Mouse (Mus musculus): ENCODE measurements at regions not wholly inside any gene's neighbourhood (a gene's known extent, or its start where the extent isn't known, plus 50 kb on each side); places are given as distances from the start of the nearest gene placed in this dataset.
"Not testable (repeated sequence)": the region's sequence is repeated elsewhere in the genome, so short reads cannot be mapped to it uniquely, and the experiment has no call there.

GRCm38 (mm10) chr4:55634946-55635511, 102.8 kb upstream of the Klf4 start:
- DNase-seq (ENCODE audit: low read depth) = no peak
- TF ChIP-seq POLR2A (IDR thresholded peaks at IDR 0.05; ENCODE audit: borderline replicate concordance, extremely low read depth, insufficient read depth, insufficient read length, poor library complexity, severe bottlenecking) (no peak), CTCF (IDR thresholded peaks at IDR 0.05; ENCODE audit: borderline replicate concordance, extremely low read depth, insufficient read depth, insufficient read length) (no peak)

GRCm38 (mm10) chr4:55631157-55631556, 98.9 kb upstream of the Klf4 start:
- TF ChIP-seq POLR2A (IDR thresholded peaks at IDR 0.05; ENCODE audit: borderline replicate concordance, extremely low read depth, insufficient read depth, insufficient read length, poor library complexity, severe bottlenecking) (no peak), CTCF (IDR thresholded peaks at IDR 0.05; ENCODE audit: borderline replicate concordance, extremely low read depth, insufficient read depth, insufficient read length) (no peak)
- no peak for DNase-seq (ENCODE audit: low read depth)

DNA sequence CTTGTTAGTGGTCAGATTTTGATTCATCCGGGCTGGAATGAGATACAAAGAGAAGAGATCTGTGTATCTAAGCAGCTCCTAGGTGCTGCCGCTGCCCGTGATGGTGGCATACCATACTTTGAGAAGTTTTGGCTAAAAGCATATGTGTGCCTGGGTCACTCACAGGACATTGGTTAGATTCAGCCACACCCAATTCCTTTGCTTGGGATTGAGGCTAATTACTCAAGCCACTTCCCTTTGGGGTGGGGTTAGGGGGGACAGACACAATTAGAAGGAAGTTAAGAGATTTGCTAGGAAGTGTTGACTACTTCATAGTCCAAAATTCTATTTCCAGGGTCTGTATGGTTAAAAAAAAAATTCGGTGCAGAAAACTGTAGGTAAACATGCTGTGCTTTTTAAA, 97.9 kb upstream of the Klf4 start:
- not testable (repeated sequence) for DNase-seq (ENCODE audit: low read depth)

- TF ChIP-seq POLR2A (IDR thresholded peaks at IDR 0.05; ENCODE audit: borderline replicate concordance, extremely low read depth, insufficient read depth, insufficient read length, poor library complexity, severe bottlenecking) (no peak), CTCF (IDR thresholded peaks at IDR 0.05; ENCODE audit: borderline replicate concordance, extremely low read depth, insufficient read depth, insufficient read length) (no peak)
- no peak for DNase-seq (ENCODE audit: low read depth)
Observed at GRCm38 (mm10) chr4:55624779-55625178, 92.5 kb upstream of the Klf4 start.

- DNase-seq (ENCODE audit: low read depth) = no peak
- no peak for TF ChIP-seq POLR2A (IDR thresholded peaks at IDR 0.05; ENCODE audit: borderline replicate concordance, extremely low read depth, insufficient read depth, insufficient read length, poor library complexity, severe bottlenecking)
- TF ChIP-seq CTCF (IDR thresholded peaks at IDR 0.05; ENCODE audit: borderline replicate concordance, extremely low read depth, insufficient read depth, insufficient read length) = no peak
Observed at GRCm38 (mm10) chr4:55623151-55623760, 91.0 kb upstream of the Klf4 start.

- no peak for DNase-seq (ENCODE audit: low read depth)
- TF ChIP-seq POLR2A (IDR thresholded peaks at IDR 0.05; ENCODE audit: borderline replicate concordance, extremely low read depth, insufficient read depth, insufficient read length, poor library complexity, severe bottlenecking) = no peak
- TF ChIP-seq CTCF (IDR thresholded peaks at IDR 0.05; ENCODE audit: borderline replicate concordance, extremely low read depth, insufficient read depth, insufficient read length) = no peak
Observed at GRCm38 (mm10) chr4:55622651-55623050, 90.4 kb upstream of the Klf4 start.

DNA sequence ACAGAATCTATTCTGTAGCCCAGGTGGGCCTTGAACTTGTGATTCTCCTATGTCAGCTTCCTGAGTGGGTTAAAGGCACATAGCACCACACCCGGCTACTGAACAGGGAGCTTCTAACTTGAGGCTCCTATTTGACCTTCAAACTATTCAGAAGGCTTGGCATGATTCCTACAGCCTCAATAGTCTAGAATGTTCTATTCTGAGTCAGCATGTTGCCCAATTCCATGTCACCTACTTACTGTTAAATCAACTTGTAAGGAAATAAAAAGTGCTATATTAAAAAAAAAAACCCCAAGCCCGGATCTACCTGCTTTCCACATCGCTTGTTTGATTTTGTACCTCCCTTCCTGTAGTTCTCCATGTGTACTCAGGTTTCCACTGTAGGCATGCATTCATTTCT, 87.6 kb upstream of the Klf4 start:
- no peak for TF ChIP-seq POLR2A (IDR thresholded peaks at IDR 0.05; ENCODE audit: borderline replicate concordance, extremely low read depth, insufficient read depth, insufficient read length, poor library complexity, severe bottlenecking)
- no peak for TF ChIP-seq CTCF (IDR thresholded peaks at IDR 0.05; ENCODE audit: borderline replicate concordance, extremely low read depth, insufficient read depth, insufficient read length)
- DNase-seq (ENCODE audit: low read depth) = no peak

DNA sequence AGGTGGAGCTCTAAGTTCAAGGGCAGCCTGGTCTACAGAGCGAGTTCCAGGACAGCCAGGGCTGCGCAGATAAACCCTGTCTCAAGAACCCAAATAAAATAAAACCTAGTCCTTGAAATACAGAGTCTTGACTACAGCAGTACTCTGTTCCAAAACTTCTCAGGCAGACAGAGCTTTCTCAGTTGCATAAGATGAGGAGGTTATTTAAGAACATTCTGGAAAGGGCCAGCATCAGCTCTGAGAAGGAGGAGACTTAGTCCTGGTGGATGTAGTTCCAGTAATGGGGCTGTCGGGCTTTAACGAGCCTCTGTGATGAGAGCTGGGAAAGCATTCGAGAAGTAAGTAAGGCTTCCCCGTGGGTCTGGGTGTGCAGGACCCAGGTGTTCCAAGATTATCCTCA, 83.5 kb upstream of the Klf4 start:
- TF ChIP-seq POLR2A (IDR thresholded peaks at IDR 0.05; ENCODE audit: borderline replicate concordance, extremely low read depth, insufficient read depth, insufficient read length, poor library complexity, severe bottlenecking) (no peak), CTCF (IDR thresholded peaks at IDR 0.05; ENCODE audit: borderline replicate concordance, extremely low read depth, insufficient read depth, insufficient read length) (no peak)
- DNase-seq (ENCODE audit: low read depth) = no peak

DNA sequence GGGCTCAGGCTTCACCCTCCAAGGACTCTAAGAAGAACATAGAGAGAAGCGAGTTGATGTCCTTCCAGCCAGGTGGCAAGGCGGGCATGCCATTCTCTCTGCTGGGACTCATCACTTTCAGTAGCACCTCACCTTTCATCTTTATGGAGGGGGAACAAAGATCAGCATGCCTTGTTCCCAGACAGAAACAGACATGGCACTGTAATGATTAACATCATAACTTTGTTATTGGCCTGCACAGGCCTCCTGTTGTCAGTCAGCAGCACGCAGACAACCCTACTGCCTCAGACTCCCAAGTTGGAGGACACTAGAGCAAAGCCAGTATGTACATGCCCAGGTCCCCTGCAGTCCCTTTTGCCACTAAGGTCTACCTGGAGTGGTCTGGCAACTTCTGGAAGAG, 81.3 kb upstream of the Klf4 start:
- DNase-seq (ENCODE audit: low read depth) = no peak
- TF ChIP-seq CTCF (IDR thresholded peaks at IDR 0.05; ENCODE audit: borderline replicate concordance, extremely low read depth, insufficient read depth, insufficient read length) (no peak), POLR2A (IDR thresholded peaks at IDR 0.05; ENCODE audit: borderline replicate concordance, extremely low read depth, insufficient read depth, insufficient read length, poor library complexity, severe bottlenecking) (no peak)

GRCm38 (mm10) chr4:55610998-55611397, 78.7 kb upstream of the Klf4 start:
- no peak for DNase-seq (ENCODE audit: low read depth)
- TF ChIP-seq CTCF (IDR thresholded peaks at IDR 0.05; ENCODE audit: borderline replicate concordance, extremely low read depth, insufficient read depth, insufficient read length) = no peak
- TF ChIP-seq POLR2A (IDR thresholded peaks at IDR 0.05; ENCODE audit: borderline replicate concordance, extremely low read depth, insufficient read depth, insufficient read length, poor library complexity, severe bottlenecking) = no peak

DNA sequence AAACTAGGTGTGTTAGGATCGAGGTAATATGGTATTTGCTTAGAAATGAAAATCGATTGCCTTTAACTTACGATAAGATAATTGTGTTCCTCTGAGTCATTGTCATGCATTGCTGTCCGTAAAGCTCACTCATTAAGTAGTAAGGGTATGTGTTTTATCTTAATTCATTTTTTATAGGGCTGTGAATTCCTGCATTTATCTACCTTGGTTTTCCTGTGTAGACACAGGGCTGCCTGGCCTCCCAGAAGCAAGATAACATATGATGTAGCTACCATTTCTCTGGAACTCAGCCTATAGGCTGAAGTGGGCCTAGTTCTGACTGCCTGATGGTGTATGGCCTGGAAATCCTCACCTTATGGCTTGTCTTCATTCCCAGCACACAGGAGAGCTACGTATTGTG, 76.9 kb upstream of the Klf4 start:
- no peak for DNase-seq (ENCODE audit: low read depth)
- no peak for TF ChIP-seq CTCF (IDR thresholded peaks at IDR 0.05; ENCODE audit: borderline replicate concordance, extremely low read depth, insufficient read depth, insufficient read length)
- no peak for TF ChIP-seq POLR2A (IDR thresholded peaks at IDR 0.05; ENCODE audit: borderline replicate concordance, extremely low read depth, insufficient read depth, insufficient read length, poor library complexity, severe bottlenecking)

- TF ChIP-seq POLR2A (IDR thresholded peaks at IDR 0.05; ENCODE audit: borderline replicate concordance, extremely low read depth, insufficient read depth, insufficient read length, poor library complexity, severe bottlenecking) (no peak), CTCF (IDR thresholded peaks at IDR 0.05; ENCODE audit: borderline replicate concordance, extremely low read depth, insufficient read depth, insufficient read length) (no peak)
- DNase-seq (ENCODE audit: low read depth) = no peak
Observed at GRCm38 (mm10) chr4:55605541-55605940, 73.3 kb upstream of the Klf4 start.

Data from brain, embryonic 14.5 days (tissue).